Mouse (Mus musculus) forebrain, embryonic 16.5 days (tissue): ENCODE measurements around the gene Ptger3. TPM values are rescaled to one million over a fixed set of nuclear protein-coding genes. Genes with fewer than 3 reads are reported as not detected.

Source experiments
- ATAC-seq: fragments of 200-750 bp; cut with Nextera tagmentation; 2 replicates; pipeline ENCODE4 v1.8.0; 2017; ENCODE audit warnings: mild to moderate bottlenecking, moderate library complexity
- H3K27ac ChIP-seq: fragments of 300-500 bp; sonication (generic); 2 replicates; pipeline ENCODE4 v1.5.1; 2014; ENCODE audit warnings: low read length, control low read depth
- H3K27me3 ChIP-seq: fragments of 300-500 bp; sonication (generic); replicated peaks from 2 replicates; pipeline ENCODE4 v1.6.1; 2014; ENCODE audit warnings: low read length; ENCODE audit not compliant: control insufficient read depth, insufficient read depth
- H3K36me3 ChIP-seq: fragments of 300-500 bp; sonication (generic); 2 replicates; pipeline ENCODE4 v1.6.1; 2014; ENCODE audit not compliant: control insufficient read depth, insufficient read depth
- H3K4me1 ChIP-seq: fragments of 300-500 bp; sonication (generic); replicated peaks from 2 replicates; pipeline ENCODE4 v1.6.1; 2014; ENCODE audit warnings: low read length; ENCODE audit not compliant: control insufficient read depth, insufficient read depth
- H3K4me2 ChIP-seq: fragments of 300-500 bp; sonication (generic); 2 replicates; pipeline ENCODE4 v1.6.1; 2014; ENCODE audit warnings: mild to moderate bottlenecking, low read length, control low read depth
- H3K4me3 ChIP-seq: fragments of 300-500 bp; sonication (generic); replicated peaks from 2 replicates; pipeline ENCODE4 v1.5.1; 2014; ENCODE audit warnings: mild to moderate bottlenecking, low read length, control low read depth
- H3K9ac ChIP-seq: fragments of 300-500 bp; sonication (generic); replicated peaks from 2 replicates; pipeline ENCODE4 v1.6.1; 2014; ENCODE audit warnings: low read depth, low read length, control low read depth
- H3K9me3 ChIP-seq: fragments of 300-500 bp; sonication (generic); 2 replicates; pipeline ENCODE4 v1.6.1; 2016; ENCODE audit warnings: low read length; ENCODE audit not compliant: control insufficient read depth
- WGBS: fragments of 180-500 bp; shearing (Covaris S2); extraction: QIAGEN DNeasy Blood & Tissue Kit; methylation state at CpG from one replicate; pipeline ENCODE4 v1.1.7; 2014; 5-methylcytosine and 5-hydroxymethylcytosine counted together
- microRNA counts: library from miRNA; unstranded; fragments of <30 nt; microRNA quantifications from one replicate; lab custom pipeline; 2016
- microRNA-seq: library from miRNA; unstranded; fragments of <30 nt; microRNA quantifications from one replicate; pipeline ENCODE4, GENCODE M21; 2017
- polyA plus RNA-seq: library from polyadenylated mRNA; unstranded; fragments of >200 nt; fragmentation: Nextera tagmentation; extraction: Ambion mirVana; gene quantifications from 2 replicates; pipeline ENCODE4 v1.2.1, GENCODE M21; 2015

Gene Ptger3
- polyA plus RNA-seq, 1 experiment from 2014 or later: 4.3 TPM

DNA sequence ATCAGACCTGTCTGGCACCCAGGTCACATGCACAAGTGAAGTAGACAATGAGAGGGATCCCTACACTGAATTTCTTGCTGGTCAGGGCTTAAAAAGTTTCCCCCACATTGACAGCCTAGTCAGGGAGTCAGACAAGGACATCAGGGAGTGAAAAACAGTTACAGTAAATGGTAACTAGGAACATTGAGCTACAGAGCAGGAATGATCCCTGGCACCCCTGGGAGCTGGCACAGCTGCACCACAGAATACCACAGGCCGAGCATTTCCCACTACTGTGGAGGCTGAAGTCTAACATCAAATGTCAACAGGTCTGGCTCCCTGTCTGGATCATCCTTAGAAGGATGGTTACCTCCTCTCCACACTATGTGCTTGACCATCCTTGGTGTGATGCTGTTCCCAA is 98.8 kb downstream of the Ptger3 start:
- H3K4me2 ChIP-seq: no peak overlapping the region
- no peak overlapping the region for H3K9ac ChIP-seq
- no peaks in the 10 kb centered on the region for H3K9me3 ChIP-seq
- H3K27ac ChIP-seq: no peak overlapping the region
- WGBS: 85% methylated on average over 1 of the region's 1 CpGs
- H3K27me3 ChIP-seq: no peaks in the 10 kb centered on the region
- H3K4me3 ChIP-seq: no peak overlapping the region
- ATAC-seq: no peak
- no peaks in the 10 kb centered on the region for H3K4me1 ChIP-seq
- no peaks in the 10 kb centered on the region for H3K36me3 ChIP-seq

- Histone ChIP-seq H3K27ac (no peak overlapping the region), H3K4me1 (no peaks in the 10 kb centered on the region), H3K4me2 (no peak overlapping the region), H3K9me3 (no peaks in the 10 kb centered on the region), H3K27me3 (no peaks in the 10 kb centered on the region), H3K9ac (no peak overlapping the region), H3K4me3 (no peak overlapping the region), H3K36me3 (no peaks in the 10 kb centered on the region)
- ATAC-seq: no peak
- 78% methylated on average over 2 of the region's 2 CpGs for WGBS
Observed at GRCm38 (mm10) chr3:157666142-157666541, 99.5 kb downstream of the Ptger3 start.

- Histone ChIP-seq H3K36me3 (no peaks in the 10 kb centered on the region), H3K4me3 (no peak overlapping the region), H3K27me3 (no peaks in the 10 kb centered on the region), H3K27ac (no peak overlapping the region), H3K4me1 (no peaks in the 10 kb centered on the region), H3K9ac (no peak overlapping the region), H3K9me3 (no peaks in the 10 kb centered on the region), H3K4me2 (no peak overlapping the region)
- 83% methylated on average over 3 of the region's 3 CpGs for WGBS
- no peak for ATAC-seq
Observed at GRCm38 (mm10) chr3:157686105-157686504, 119.4 kb downstream of the Ptger3 start.

- WGBS: 59% methylated on average over 6 of the region's 6 CpGs
- H3K27me3 ChIP-seq: no peaks in the 10 kb centered on the region
- no peak overlapping the region for H3K27ac ChIP-seq
- H3K4me2 ChIP-seq: no peak overlapping the region
- H3K4me3 ChIP-seq: no peak overlapping the region
- H3K9ac ChIP-seq: no peak overlapping the region
- no peaks in the 10 kb centered on the region for H3K4me1 ChIP-seq
- ATAC-seq: no peak
- no peaks in the 10 kb centered on the region for H3K9me3 ChIP-seq
- H3K36me3 ChIP-seq: no peaks in the 10 kb centered on the region
Observed at GRCm38 (mm10) chr3:157688419-157689162, 121.9 kb downstream of the Ptger3 start.

MicroRNAs within 50 kb of the gene (microRNA counts, 519-probe panel; counts per million panel counts)
- 2,462 counts per million, percentile 59 among the panel's probes with 10 or more counts for microRNA mmu-miR-186 (lab: Ali Mortazavi, UCI)

Small RNA genes within 50 kb of the gene (microRNA-seq; reads per million reads assigned to microRNA genes)
- 745 reads per million, percentile 77 among the genes with 10 or more reads in this experiment for gene Mir186

Other genes starting within 250 kb of the Ptger3 start
- 115 and 121 TPM in 2 replicates for gene Zranb2, start 32.7 kb upstream of the Ptger3 start, polyA plus RNA-seq